ENCODE assay signal across 8 mouse cellular contexts in the genomic region with DNA sequence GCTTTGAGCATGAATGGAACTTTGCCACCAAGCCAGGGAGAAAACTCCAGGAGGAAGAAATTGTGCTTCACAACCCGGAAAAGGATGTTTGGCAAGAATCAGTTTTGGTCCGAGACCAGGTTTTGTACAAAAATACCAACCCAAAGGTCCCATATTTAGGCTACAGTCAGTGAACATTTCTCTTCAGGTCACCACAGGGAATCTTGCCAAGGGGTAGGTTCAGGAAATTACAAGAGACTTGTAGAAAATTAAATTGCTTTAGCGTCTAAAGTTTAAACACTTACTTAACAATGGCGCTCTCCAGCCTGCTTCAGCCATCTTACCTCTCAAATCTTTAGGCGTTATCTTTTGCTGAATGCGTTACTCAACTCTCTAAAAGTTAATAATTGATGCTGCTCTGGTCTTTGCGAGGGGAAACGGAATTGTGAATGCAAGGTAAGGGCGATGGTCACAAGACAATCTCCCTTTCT. TPM values are rescaled to one million over a fixed set of nuclear protein-coding genes. Genes with fewer than 3 reads are reported as not detected.
DNase-seq lines count a peak whose midpoint lies in the region; ATAC-seq and TF ChIP-seq lines count a peak whose summit lies in the region.

No protein-coding gene starts in this region.

- TF ChIP-seq EP300 in liver, postnatal 0 days (IDR thresholded peaks at IDR 0.05; ENCODE audit: low read depth) = no peak

- 0 out of 2 replicates have a peak overlapping the region, but pooled peaks have one; percentile 28 for H3K27ac ChIP-seq in hindbrain, embryonic 14.5 days
- peak overlapping the region; percentile 90 for H3K27ac ChIP-seq in liver, postnatal 0 days (ENCODE audit: low read depth)
- peak overlapping the region; percentile 85 for H3K27ac ChIP-seq in small intestine, adult 2 months (ENCODE audit: insufficient read depth, low read depth, low read length)

- H3K4me3 ChIP-seq in hindbrain, embryonic 14.5 days (replicated peaks; ENCODE audit: low read length) = peak overlapping the region; percentile 100
- H3K4me3 ChIP-seq in liver, postnatal 0 days (ENCODE audit: low read depth, low read length) = peak overlapping the region; percentile 96
- peak overlapping the region; percentile 95 for H3K4me3 ChIP-seq in small intestine, adult 2 months (ENCODE audit: low read depth, low read length)

- no peaks in the 10 kb centered on the region for H3K9me3 ChIP-seq in hindbrain, embryonic 14.5 days (ENCODE audit: control insufficient read depth, low read length)
- H3K9me3 ChIP-seq in liver, postnatal 0 days (ENCODE audit: low read length) = no peaks in the 10 kb centered on the region

- H3K9ac ChIP-seq in hindbrain, embryonic 14.5 days = peak overlapping the region; percentile 97
- H3K9ac ChIP-seq in liver, postnatal 0 days (replicated peaks) = peak overlapping the region; percentile 96

- TF ChIP-seq POLR2A in small intestine, adult 2 months (IDR thresholded peaks at IDR 0.05; ENCODE audit: low read depth, low read length) = no peak

- DNase-seq in thymus, postnatal 0 days (ENCODE audit: low spot score) = peak; percentile 8
- no peak for DNase-seq in thymus, postnatal 10 days (ENCODE audit: low spot score in 2 of 2)
- DNase-seq in hindbrain, embryonic 14.5 days (ENCODE audit: low spot score) = peak; percentile 41
- DNase-seq in liver, postnatal 0 days = no peak
- no peak for DNase-seq in layer of hippocampus, postnatal 10 days (ENCODE audit: low spot score in 2 of 2)
- no peak for DNase-seq in left cerebral cortex, adult 9 months (ENCODE audit: low spot score in 2 of 2)

- ATAC-seq in erythroid progenitor cell, adult 5-6 weeks (replicated peaks; ENCODE audit: low FRiP score, poor library complexity, severe bottlenecking) = peak; percentile 73
- ATAC-seq in hindbrain, embryonic 14.5 days (ENCODE audit: low FRiP score) = no peak; the same call in 1 of the 2 replicates
- peak; percentile 72 for ATAC-seq in liver, postnatal 0 days

- 19% methylated on average over 9 of the region's 9 CpGs for WGBS in hindbrain, embryonic 14.5 days
- WGBS in liver, postnatal 0 days (ENCODE audit: insufficient replicate concordance) = 7% methylated on average over 9 of the region's 9 CpGs
- WGBS in small intestine, adult 2 months = under 1% methylated on average over 9 of the region's 9 CpGs

- H3K27me3 ChIP-seq in hindbrain, embryonic 14.5 days (ENCODE audit: control insufficient read depth, insufficient read depth, low read length) = no peaks in the 10 kb centered on the region
- H3K27me3 ChIP-seq in liver, postnatal 0 days (ENCODE audit: insufficient read depth, low read length) = no peaks in the 10 kb centered on the region
- H3K27me3 ChIP-seq in small intestine, adult 2 months (ENCODE audit: control insufficient read depth, insufficient read depth, low read length) = no peaks in the 10 kb centered on the region

- peaks cover 16% of the 10 kb centered on the region for H3K4me1 ChIP-seq in hindbrain, embryonic 14.5 days (replicated peaks; ENCODE audit: control insufficient read depth, insufficient read depth, low read length)
- H3K4me1 ChIP-seq in liver, postnatal 0 days (ENCODE audit: insufficient read depth) = peaks cover 9% of the 10 kb centered on the region; the same call in 1 of the 2 replicates
- peaks cover 5% of the 10 kb centered on the region; the same call in 1 of the 2 replicates for H3K4me1 ChIP-seq in small intestine, adult 2 months (ENCODE audit: control insufficient read depth, insufficient read depth, insufficient read length, low read length)

- TF ChIP-seq CTCF in liver, postnatal 0 days (IDR thresholded peaks at IDR 0.05; ENCODE audit: low read depth) = no peak
- no peak for TF ChIP-seq CTCF in small intestine, adult 2 months (IDR thresholded peaks at IDR 0.05; ENCODE audit: extremely low read depth, insufficient read length, insufficient replicate concordance, low read depth, low read length)

- peak overlapping the region; percentile 91 for H3K4me2 ChIP-seq in hindbrain, embryonic 14.5 days (replicated peaks)
- peak overlapping the region; percentile 89 for H3K4me2 ChIP-seq in liver, postnatal 0 days (ENCODE audit: low read depth, low read length)

- H3K36me3 ChIP-seq in hindbrain, embryonic 14.5 days (replicated peaks; ENCODE audit: control insufficient read depth, insufficient read depth) = no peaks in the 10 kb centered on the region
- no peaks in the 10 kb centered on the region for H3K36me3 ChIP-seq in liver, postnatal 0 days (replicated peaks; ENCODE audit: insufficient read depth, low read length)
- no peaks in the 10 kb centered on the region for H3K36me3 ChIP-seq in small intestine, adult 2 months (ENCODE audit: control insufficient read depth, insufficient read depth, low read length)

RNA-seq across cellular contexts. Expression of a gene that starts 0.6 kb away (rescaled TPM):
- 75.7 and 75.9 TPM in 2 replicates for polyA plus RNA-seq in thymus, postnatal 0 days (2015; fragmentation: Nextera tagmentation; extraction: Ambion mirVana)
- 12.3 and 23.9 TPM in 2 replicates for total RNA-seq in erythroid progenitor cell, adult 5-6 weeks (2015; ENCODE audit: low replicate concordance)
- total RNA-seq in erythroid progenitor cell, adult 5-6 weeks (2017; ENCODE audit: low replicate concordance) = 7.0 and 14.0 TPM in 2 replicates
- 94.9 and 105 TPM in 2 replicates for polyA plus RNA-seq in hindbrain, embryonic 14.5 days (2014; fragmentation: Nextera tagmentation; extraction: Ambion mirVana)
- 27.5 and 27.8 TPM in 2 replicates for polyA plus RNA-seq in liver, postnatal 0 days (2015; fragmentation: Nextera tagmentation; extraction: Ambion mirVana)
- polyA plus RNA-seq in small intestine, adult 2 months (2012; rRNA removed) = 5.0 and 10.3 TPM in 2 replicates
- 10 to 100 TPM; 59.6 to 59.7 TPM for total RNA-seq in layer of hippocampus, postnatal 10 days (2021)

Comparison
In these comparisons a context has a peak if more than half of its experiments do, and no peak if none do; other contexts are left out.
1. DNase-seq: peak in thymus, postnatal 0 days (single experiment) and hindbrain, embryonic 14.5 days (single experiment); none in thymus, postnatal 10 days (0 of 2), liver, postnatal 0 days (single experiment), layer of hippocampus, postnatal 10 days (0 of 2) and left cerebral cortex, adult 9 months (0 of 2).
2. H3K27ac ChIP-seq: peak in every context shown above with its lines; median percentile 90 in liver, postnatal 0 days; 85 in small intestine, adult 2 months; 28 in hindbrain, embryonic 14.5 days.
3. Peak in every context shown above with its lines, with median percentiles within 50 percentile points of each other: H3K4me3 ChIP-seq.